Mouse (Mus musculus): ENCODE results near the gene Olfr1033. TPM values are rescaled to one million over a fixed set of nuclear protein-coding genes. Genes with fewer than 3 reads are reported as not detected.
"Not testable (repeated sequence)": the region's sequence is repeated elsewhere in the genome, so short reads cannot be mapped to it uniquely, and the experiment has no call there.

The Olfr1033 gene
- polyA plus RNA-seq, 1 experiment from 2014 or later: not detected

- H3K4me2 ChIP-seq (ENCODE audit: low read length): no peak overlapping the region
- ATAC-seq (no peak), DNase-seq (ENCODE audit: low spot score) (no peak)
- no peaks in the 10 kb centered on the region for H3K9me3 ChIP-seq (replicated peaks; ENCODE audit: control insufficient read depth, low read length)
- no peak overlapping the region for H3K9ac ChIP-seq (ENCODE audit: low read length)
- H3K27ac ChIP-seq (ENCODE audit: low read depth, low read length): no peak overlapping the region
- no peaks in the 10 kb centered on the region for H3K27me3 ChIP-seq (replicated peaks; ENCODE audit: control insufficient read depth, insufficient read depth, low read length)
- no peaks in the 10 kb centered on the region for H3K36me3 ChIP-seq (ENCODE audit: control insufficient read depth, insufficient read depth, low read length)
- no peak overlapping the region for H3K4me3 ChIP-seq (ENCODE audit: low read depth, low read length)
- 96% methylated on average over 8 of the region's 8 CpGs for WGBS
- H3K4me1 ChIP-seq (ENCODE audit: control insufficient read depth, insufficient read depth, low read length): no peaks in the 10 kb centered on the region
These were observed 49.8 kb downstream of the Olfr1033 start for GRCm38 (mm10) chr2:86070189-86070588.

GRCm38 (mm10) chr2:86073692-86074091 lies 53.3 kb downstream of the Olfr1033 start, which contains the start of gene Olfr1036:
TSS of gene Olfr1036 (plus strand) at chr2:86073992.
- not testable (repeated sequence) for H3K27me3 ChIP-seq (replicated peaks; ENCODE audit: control insufficient read depth, insufficient read depth, low read length); H3K27ac ChIP-seq (ENCODE audit: low read depth, low read length); H3K9ac ChIP-seq (ENCODE audit: low read length); H3K36me3 ChIP-seq (ENCODE audit: control insufficient read depth, insufficient read depth, low read length); ATAC-seq; H3K9me3 ChIP-seq (replicated peaks; ENCODE audit: control insufficient read depth, low read length); H3K4me2 ChIP-seq (ENCODE audit: low read length); H3K4me1 ChIP-seq (ENCODE audit: control insufficient read depth, insufficient read depth, low read length); H3K4me3 ChIP-seq (ENCODE audit: low read depth, low read length); DNase-seq (ENCODE audit: low spot score)

- not testable (repeated sequence) for DNase-seq (ENCODE audit: low spot score)
- WGBS: 84% methylated on average over 1 of the region's 1 CpGs
These were observed 60.0 kb downstream of the Olfr1033 start for GRCm38 (mm10) chr2:86080478-86080877.

GRCm38 (mm10) chr2:86087285-86087684 lies 66.9 kb downstream of the Olfr1033 start, which contains the start of gene Olfr1037:
TSS of gene Olfr1037 (minus strand) at chr2:86087385.
- 99% methylated on average over 2 of the region's 2 CpGs for WGBS
- no peak within 1 kb of the TSS for H3K4me2 ChIP-seq (ENCODE audit: low read length)
- ATAC-seq: no peak
- no peaks in the 10 kb centered on the region for H3K27me3 ChIP-seq (replicated peaks; ENCODE audit: control insufficient read depth, insufficient read depth, low read length)
- DNase-seq (ENCODE audit: low spot score): no peak
- no peaks in the 10 kb centered on the region for H3K4me1 ChIP-seq (ENCODE audit: control insufficient read depth, insufficient read depth, low read length)
- no peak within 1 kb of the TSS for H3K9ac ChIP-seq (ENCODE audit: low read length)
- H3K27ac ChIP-seq (ENCODE audit: low read depth, low read length): no peak within 1 kb of the TSS
- no peak within 1 kb of the TSS for H3K4me3 ChIP-seq (ENCODE audit: low read depth, low read length)
- H3K36me3 ChIP-seq (ENCODE audit: control insufficient read depth, insufficient read depth, low read length): no peaks in the 10 kb centered on the region
- H3K9me3 ChIP-seq (replicated peaks; ENCODE audit: control insufficient read depth, low read length): no peaks in the 10 kb centered on the region

More at GRCm38 (mm10) chr2:86080478-86080877, 60.0 kb downstream of the Olfr1033 start:
- not testable (repeated sequence) for H3K9ac ChIP-seq (ENCODE audit: low read length); H3K4me3 ChIP-seq (ENCODE audit: low read depth, low read length); H3K4me1 ChIP-seq (ENCODE audit: control insufficient read depth, insufficient read depth, low read length); H3K4me2 ChIP-seq (ENCODE audit: low read length); H3K9me3 ChIP-seq (replicated peaks; ENCODE audit: control insufficient read depth, low read length); H3K27ac ChIP-seq (ENCODE audit: low read depth, low read length); H3K36me3 ChIP-seq (ENCODE audit: control insufficient read depth, insufficient read depth, low read length); ATAC-seq; H3K27me3 ChIP-seq (replicated peaks; ENCODE audit: control insufficient read depth, insufficient read depth, low read length)

Other genes with a start within 250 kb of the Olfr1033 start
- gene Olfr1014, start 247.9 kb upstream of the Olfr1033 start, polyA plus RNA-seq (2014; fragmentation: Nextera tagmentation; extraction: Ambion mirVana): not detected in 2 replicates
- gene Olfr1015, start 238.6 kb upstream of the Olfr1033 start, polyA plus RNA-seq (2014; fragmentation: Nextera tagmentation; extraction: Ambion mirVana): not detected in 2 replicates
- not detected in 2 replicates for gene Olfr1016, start 218.1 kb upstream of the Olfr1033 start, polyA plus RNA-seq (2014; fragmentation: Nextera tagmentation; extraction: Ambion mirVana)
- gene Olfr1018, start 202.2 kb upstream of the Olfr1033 start, polyA plus RNA-seq (2014; fragmentation: Nextera tagmentation; extraction: Ambion mirVana): not detected in 2 replicates
- not detected in 2 replicates for gene Olfr1019, start 175.2 kb upstream of the Olfr1033 start, polyA plus RNA-seq (2014; fragmentation: Nextera tagmentation; extraction: Ambion mirVana)
- gene Olfr1020, start 173.6 kb upstream of the Olfr1033 start, polyA plus RNA-seq (2014; fragmentation: Nextera tagmentation; extraction: Ambion mirVana): not detected in 2 replicates
- not detected in 2 replicates for gene Olfr1022, start 152.0 kb upstream of the Olfr1033 start, polyA plus RNA-seq (2014; fragmentation: Nextera tagmentation; extraction: Ambion mirVana)
- gene Olfr1023, start 135.0 kb upstream of the Olfr1033 start, polyA plus RNA-seq (2014; fragmentation: Nextera tagmentation; extraction: Ambion mirVana): not detected in 2 replicates
- not detected in 2 replicates for gene Olfr1024, start 115.6 kb upstream of the Olfr1033 start, polyA plus RNA-seq (2014; fragmentation: Nextera tagmentation; extraction: Ambion mirVana)
- not detected in 2 replicates for gene Olfr1025-ps1, start 105.4 kb upstream of the Olfr1033 start, polyA plus RNA-seq (2014; fragmentation: Nextera tagmentation; extraction: Ambion mirVana)
- gene Olfr1026, start 99.1 kb upstream of the Olfr1033 start, polyA plus RNA-seq (2014; fragmentation: Nextera tagmentation; extraction: Ambion mirVana): not detected in 2 replicates
- not detected in 2 replicates for gene Olfr1028, start 70.2 kb upstream of the Olfr1033 start, polyA plus RNA-seq (2014; fragmentation: Nextera tagmentation; extraction: Ambion mirVana)
- gene Olfr1029, start 46.7 kb upstream of the Olfr1033 start, polyA plus RNA-seq (2014; fragmentation: Nextera tagmentation; extraction: Ambion mirVana): not detected in 2 replicates
- gene Olfr1030, start 41.4 kb upstream of the Olfr1033 start, polyA plus RNA-seq (2014; fragmentation: Nextera tagmentation; extraction: Ambion mirVana): not detected in 2 replicates
- gene Olfr1031, start 30.3 kb upstream of the Olfr1033 start, polyA plus RNA-seq (2014; fragmentation: Nextera tagmentation; extraction: Ambion mirVana): not detected in 2 replicates
- not detected in 2 replicates for gene Olfr1032, start 15.1 kb upstream of the Olfr1033 start, polyA plus RNA-seq (2014; fragmentation: Nextera tagmentation; extraction: Ambion mirVana)
- gene Olfr1034, start 25.2 kb downstream of the Olfr1033 start, polyA plus RNA-seq (2014; fragmentation: Nextera tagmentation; extraction: Ambion mirVana): not detected in 2 replicates
- gene Olfr1036, start 53.4 kb downstream of the Olfr1033 start, polyA plus RNA-seq (2014; fragmentation: Nextera tagmentation; extraction: Ambion mirVana): not detected in 2 replicates
- gene Olfr1037, start 66.8 kb downstream of the Olfr1033 start, polyA plus RNA-seq (2014; fragmentation: Nextera tagmentation; extraction: Ambion mirVana): not detected in 2 replicates
- not detected in 2 replicates for gene Olfr1039, start 115.3 kb downstream of the Olfr1033 start, polyA plus RNA-seq (2014; fragmentation: Nextera tagmentation; extraction: Ambion mirVana)
- gene Olfr1040, start 126.1 kb downstream of the Olfr1033 start, polyA plus RNA-seq (2014; fragmentation: Nextera tagmentation; extraction: Ambion mirVana): not detected in 2 replicates
- not detected in 2 replicates for gene Olfr1042, start 141.2 kb downstream of the Olfr1033 start, polyA plus RNA-seq (2014; fragmentation: Nextera tagmentation; extraction: Ambion mirVana)
- not detected in 2 replicates for gene Olfr1043, start 146.9 kb downstream of the Olfr1033 start, polyA plus RNA-seq (2014; fragmentation: Nextera tagmentation; extraction: Ambion mirVana)
- not detected in 2 replicates for gene Olfr1044, start 157.2 kb downstream of the Olfr1033 start, polyA plus RNA-seq (2014; fragmentation: Nextera tagmentation; extraction: Ambion mirVana)
- gene Olfr52, start 165.1 kb downstream of the Olfr1033 start, polyA plus RNA-seq (2014; fragmentation: Nextera tagmentation; extraction: Ambion mirVana): not detected in 2 replicates
- not detected in 2 replicates for gene Olfr1045, start 182.4 kb downstream of the Olfr1033 start, polyA plus RNA-seq (2014; fragmentation: Nextera tagmentation; extraction: Ambion mirVana)
- not detected in 2 replicates for gene Olfr1046, start 198.7 kb downstream of the Olfr1033 start, polyA plus RNA-seq (2014; fragmentation: Nextera tagmentation; extraction: Ambion mirVana)
- gene Olfr1047, start 210.8 kb downstream of the Olfr1033 start, polyA plus RNA-seq (2014; fragmentation: Nextera tagmentation; extraction: Ambion mirVana): not detected in 2 replicates
- gene Olfr1048, start 219.7 kb downstream of the Olfr1033 start, polyA plus RNA-seq (2014; fragmentation: Nextera tagmentation; extraction: Ambion mirVana): not detected in 2 replicates
- not detected in 2 replicates for gene Olfr1049, start 237.7 kb downstream of the Olfr1033 start, polyA plus RNA-seq (2014; fragmentation: Nextera tagmentation; extraction: Ambion mirVana)